Mouse (Mus musculus): ENCODE data around the gene Dclk1.

- TF ChIP-seq E2F4 (IDR thresholded peaks at IDR 0.05; ENCODE audit: insufficient read depth) (no peak), USF1 (IDR thresholded peaks at IDR 0.05; ENCODE audit: low read depth) (no peak), POLR2A (IDR thresholded peaks at IDR 0.05; ENCODE audit: insufficient read length, low read depth) (no peak), CEBPB (IDR thresholded peaks at IDR 0.05; ENCODE audit: insufficient read depth, poor library complexity, severe bottlenecking) (no peak)
Observed at GRCm38 (mm10) chr3:55483328-55483727, 241.2 kb downstream of the Dclk1 start.

Data from myocyte (in vitro differentiated cells).